Mouse (Mus musculus): ENCODE data around the gene Gpd1. TPM values are rescaled to one million over a fixed set of nuclear protein-coding genes. Genes with fewer than 3 reads are reported as not detected.
A peak's percentile ranks its signal among the peaks of the same experiment; 100 is the strongest.
"Not testable (repeated sequence)": the region's sequence is repeated elsewhere in the genome, so short reads cannot be mapped to it uniquely, and the experiment has no call there.

Gpd1 gene
- polyA plus RNA-seq, 1 experiment from 2014 or later: 42.2 TPM

GRCm38 (mm10) chr15:99698533-99699085 is 18.7 kb upstream of the Gpd1 start:
- no peaks in the 10 kb centered on the region for H3K36me3 ChIP-seq (ENCODE audit: control insufficient read depth, insufficient read depth)
- H3K9ac ChIP-seq (ENCODE audit: low read depth, low read length): no peak overlapping the region
- no peaks in the 10 kb centered on the region for H3K9me3 ChIP-seq (replicated peaks; ENCODE audit: control insufficient read depth, low read length)
- 31% methylated on average over 20 of the region's 20 CpGs for WGBS (ENCODE audit: insufficient replicate concordance)
- H3K4me1 ChIP-seq (ENCODE audit: control insufficient read depth, low read depth, low read length): peaks cover 23% of the 10 kb centered on the region
- no peaks in the 10 kb centered on the region; the same call in none of the 2 replicates for H3K27me3 ChIP-seq (ENCODE audit: control insufficient read depth, insufficient read depth, low read depth, low read length)
- no peak overlapping the region for H3K27ac ChIP-seq (ENCODE audit: low read length)
- no peak overlapping the region for H3K4me2 ChIP-seq (ENCODE audit: low read depth, low read length)
- H3K4me3 ChIP-seq (ENCODE audit: low read depth, low read length): no peak overlapping the region
- no peak for ATAC-seq (ENCODE audit: low read depth)

GRCm38 (mm10) chr15:99699715-99700114 is 17.6 kb upstream of the Gpd1 start:
- WGBS (ENCODE audit: insufficient replicate concordance): 84% methylated on average over 10 of the region's 10 CpGs
- Histone ChIP-seq H3K4me2 (ENCODE audit: low read depth, low read length) (no peak overlapping the region), H3K27me3 (ENCODE audit: control insufficient read depth, insufficient read depth, low read depth, low read length) (no peaks in the 10 kb centered on the region; the same call in none of the 2 replicates), H3K9ac (ENCODE audit: low read depth, low read length) (no peak overlapping the region), H3K4me1 (ENCODE audit: control insufficient read depth, low read depth, low read length) (peaks cover 30% of the 10 kb centered on the region), H3K4me3 (ENCODE audit: low read depth, low read length) (no peak overlapping the region), H3K36me3 (ENCODE audit: control insufficient read depth, insufficient read depth) (no peaks in the 10 kb centered on the region), H3K27ac (ENCODE audit: low read length) (no peak overlapping the region), H3K9me3 (replicated peaks; ENCODE audit: control insufficient read depth, low read length) (no peaks in the 10 kb centered on the region)
- no peak for ATAC-seq (ENCODE audit: low read depth)

GRCm38 (mm10) chr15:99700219-99701106 is 16.9 kb upstream of the Gpd1 start:
- H3K27ac ChIP-seq (ENCODE audit: low read length): no peak overlapping the region; the same call in 1 of the 2 replicates
- H3K36me3 ChIP-seq (ENCODE audit: control insufficient read depth, insufficient read depth): no peaks in the 10 kb centered on the region
- H3K4me3 ChIP-seq (ENCODE audit: low read depth, low read length): no peak overlapping the region
- H3K4me2 ChIP-seq (ENCODE audit: low read depth, low read length): no peak overlapping the region
- 70% methylated on average over 18 of the region's 18 CpGs for WGBS (ENCODE audit: insufficient replicate concordance)
- H3K9me3 ChIP-seq (replicated peaks; ENCODE audit: control insufficient read depth, low read length): no peaks in the 10 kb centered on the region
- no peak overlapping the region for H3K9ac ChIP-seq (ENCODE audit: low read depth, low read length)
- peaks cover 31% of the 10 kb centered on the region for H3K4me1 ChIP-seq (ENCODE audit: control insufficient read depth, low read depth, low read length)
- no peaks in the 10 kb centered on the region; the same call in none of the 2 replicates for H3K27me3 ChIP-seq (ENCODE audit: control insufficient read depth, insufficient read depth, low read depth, low read length)
- no peak for ATAC-seq (ENCODE audit: low read depth)

GRCm38 (mm10) chr15:99701640-99701998 is 15.7 kb upstream of the Gpd1 start:
- H3K9me3 ChIP-seq (replicated peaks; ENCODE audit: control insufficient read depth, low read length); H3K27me3 ChIP-seq (ENCODE audit: control insufficient read depth, insufficient read depth, low read depth, low read length); H3K27ac ChIP-seq (ENCODE audit: low read length); H3K36me3 ChIP-seq (ENCODE audit: control insufficient read depth, insufficient read depth); H3K9ac ChIP-seq (ENCODE audit: low read depth, low read length); ATAC-seq (ENCODE audit: low read depth): not testable (repeated sequence)
- Histone ChIP-seq H3K4me2 (ENCODE audit: low read depth, low read length) (peak overlapping the region; percentile 67), H3K4me1 (ENCODE audit: control insufficient read depth, low read depth, low read length) (peaks cover 31% of the 10 kb centered on the region), H3K4me3 (ENCODE audit: low read depth, low read length) (peak overlapping the region; percentile 92)
- 34% methylated on average over 16 of the region's 16 CpGs for WGBS (ENCODE audit: insufficient replicate concordance)

- H3K9ac ChIP-seq (ENCODE audit: low read depth, low read length): peak within 1 kb of the TSS; percentile 93
- H3K36me3 ChIP-seq (ENCODE audit: control insufficient read depth, insufficient read depth): peaks cover under 1% of the 10 kb centered on the region; the same call in 1 of the 2 replicates
- under 1% methylated on average over 58 of the region's 71 CpGs for WGBS (ENCODE audit: insufficient replicate concordance)
- peak within 1 kb of the TSS; percentile 67 for H3K4me2 ChIP-seq (ENCODE audit: low read depth, low read length)
- peak within 1 kb of the TSS; percentile 94 for H3K27ac ChIP-seq (ENCODE audit: low read length)
- H3K4me3 ChIP-seq (ENCODE audit: low read depth, low read length): peak within 1 kb of the TSS; percentile 92
- no peaks in the 10 kb centered on the region for H3K27me3 ChIP-seq (ENCODE audit: control insufficient read depth, insufficient read depth, low read depth, low read length)
- ATAC-seq (ENCODE audit: low read depth): peak; percentile 90
- no peaks in the 10 kb centered on the region for H3K9me3 ChIP-seq (replicated peaks; ENCODE audit: control insufficient read depth, low read length)
- peaks cover 31% of the 10 kb centered on the region for H3K4me1 ChIP-seq (ENCODE audit: control insufficient read depth, low read depth, low read length)
Measured at GRCm38 (mm10) chr15:99701999-99702900, 15.1 kb upstream of the Gpd1 start, which contains the start of gene Smarcd1. Gene Smarcd1, plus strand, starts transcription at chr15:99702129.

GRCm38 (mm10) chr15:99703104-99703503 is 14.2 kb upstream of the Gpd1 start:
- Histone ChIP-seq H3K27ac (ENCODE audit: low read length) (peak overlapping the region; percentile 17; the same call in 1 of the 2 replicates), H3K4me1 (ENCODE audit: control insufficient read depth, low read depth, low read length) (peaks cover 31% of the 10 kb centered on the region), H3K4me2 (ENCODE audit: low read depth, low read length) (peak overlapping the region; percentile 67; the same call in 1 of the 2 replicates), H3K36me3 (ENCODE audit: control insufficient read depth, insufficient read depth) (peaks cover 7% of the 10 kb centered on the region; the same call in 1 of the 2 replicates), H3K27me3 (ENCODE audit: control insufficient read depth, insufficient read depth, low read depth, low read length) (no peaks in the 10 kb centered on the region), H3K4me3 (ENCODE audit: low read depth, low read length) (peak overlapping the region; percentile 92; the same call in 1 of the 2 replicates), H3K9me3 (replicated peaks; ENCODE audit: control insufficient read depth, low read length) (no peaks in the 10 kb centered on the region), H3K9ac (ENCODE audit: low read depth, low read length) (no peak overlapping the region)
- 74% methylated on average over 9 of the region's 9 CpGs for WGBS (ENCODE audit: insufficient replicate concordance)
- ATAC-seq (ENCODE audit: low read depth): no peak

- Histone ChIP-seq H3K9me3 (replicated peaks; ENCODE audit: control insufficient read depth, low read length) (no peaks in the 10 kb centered on the region), H3K4me3 (ENCODE audit: low read depth, low read length) (no peak overlapping the region), H3K36me3 (ENCODE audit: control insufficient read depth, insufficient read depth) (peaks cover 7% of the 10 kb centered on the region; the same call in 1 of the 2 replicates), H3K4me1 (ENCODE audit: control insufficient read depth, low read depth, low read length) (peaks cover 31% of the 10 kb centered on the region), H3K27ac (ENCODE audit: low read length) (no peak overlapping the region), H3K27me3 (ENCODE audit: control insufficient read depth, insufficient read depth, low read depth, low read length) (no peaks in the 10 kb centered on the region), H3K9ac (ENCODE audit: low read depth, low read length) (no peak overlapping the region), H3K4me2 (ENCODE audit: low read depth, low read length) (no peak overlapping the region)
- no peak for ATAC-seq (ENCODE audit: low read depth)
- 78% methylated on average over 5 of the region's 5 CpGs for WGBS (ENCODE audit: insufficient replicate concordance)
Measured at GRCm38 (mm10) chr15:99703676-99704040, 13.7 kb upstream of the Gpd1 start.

GRCm38 (mm10) chr15:99704041-99704681 is 13.2 kb upstream of the Gpd1 start:
- 64% methylated on average over 23 of the region's 23 CpGs for WGBS (ENCODE audit: insufficient replicate concordance)
- no peak overlapping the region for H3K27ac ChIP-seq (ENCODE audit: low read length)
- no peak overlapping the region for H3K4me3 ChIP-seq (ENCODE audit: low read depth, low read length)
- ATAC-seq (ENCODE audit: low read depth): no peak
- H3K27me3 ChIP-seq (ENCODE audit: control insufficient read depth, insufficient read depth, low read depth, low read length): no peaks in the 10 kb centered on the region
- peaks cover 7% of the 10 kb centered on the region; the same call in 1 of the 2 replicates for H3K36me3 ChIP-seq (ENCODE audit: control insufficient read depth, insufficient read depth)
- no peak overlapping the region for H3K9ac ChIP-seq (ENCODE audit: low read depth, low read length)
- peaks cover 31% of the 10 kb centered on the region for H3K4me1 ChIP-seq (ENCODE audit: control insufficient read depth, low read depth, low read length)
- no peak overlapping the region for H3K4me2 ChIP-seq (ENCODE audit: low read depth, low read length)
- H3K9me3 ChIP-seq (replicated peaks; ENCODE audit: control insufficient read depth, low read length): no peaks in the 10 kb centered on the region
